Mouse (Mus musculus): Measurements from ENCODE around the gene Lyzl6. TPM values are rescaled to one million over a fixed set of nuclear protein-coding genes. Genes with fewer than 3 reads are reported as not detected.

Gene Lyzl6
- not detected in 2 replicates for polyA plus RNA-seq (2012)

DNA sequence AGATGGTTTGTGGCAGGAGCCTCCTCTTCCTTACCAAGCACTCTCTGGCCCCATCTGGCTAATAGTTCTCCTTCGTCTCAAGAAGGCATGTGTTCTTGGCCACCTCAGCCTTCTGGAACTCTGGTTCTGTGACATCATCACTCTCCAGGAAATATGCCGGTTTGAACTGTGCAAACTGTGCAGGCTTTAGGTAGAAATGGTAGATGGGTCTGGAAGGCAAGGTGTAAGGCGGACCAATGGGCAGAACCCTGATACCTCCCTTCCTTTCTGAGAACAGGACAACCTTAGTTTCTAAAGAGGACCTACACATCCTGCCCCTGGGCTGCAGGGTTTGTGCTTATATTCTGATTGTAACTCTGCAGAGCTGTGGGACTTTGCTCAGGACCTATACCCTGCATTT is at the start of gene Lyzl6:
TSS of gene Lyzl6 (minus strand) at position 101 of the 400 bp plus-strand sequence.
- no peak for TF ChIP-seq GATA1 (IDR thresholded peaks at IDR 0.05; ENCODE audit: low read length)

DNA sequence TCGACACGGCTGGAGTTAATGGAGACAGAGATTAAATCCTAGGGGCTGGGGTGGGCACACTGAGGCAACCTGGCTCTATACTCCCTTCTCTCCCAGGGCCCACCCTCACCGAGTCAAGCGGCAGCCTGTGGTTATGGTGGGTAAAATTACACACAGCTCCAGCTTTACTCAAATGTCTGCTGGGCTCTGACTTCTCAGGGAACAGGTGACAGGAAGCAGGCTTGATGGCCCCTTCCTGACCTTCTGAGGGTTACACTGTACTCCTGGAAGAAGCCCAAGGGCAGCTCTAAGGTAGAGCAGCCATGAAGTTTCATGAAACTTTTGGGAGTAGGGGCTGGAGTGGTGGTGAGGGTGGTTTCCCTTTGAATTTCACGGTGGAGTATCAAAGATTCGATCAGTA is 48.0 kb upstream of the Lyzl6 start:
- TF ChIP-seq GATA1 (IDR thresholded peaks at IDR 0.05; ENCODE audit: low read length) = no peak

DNA sequence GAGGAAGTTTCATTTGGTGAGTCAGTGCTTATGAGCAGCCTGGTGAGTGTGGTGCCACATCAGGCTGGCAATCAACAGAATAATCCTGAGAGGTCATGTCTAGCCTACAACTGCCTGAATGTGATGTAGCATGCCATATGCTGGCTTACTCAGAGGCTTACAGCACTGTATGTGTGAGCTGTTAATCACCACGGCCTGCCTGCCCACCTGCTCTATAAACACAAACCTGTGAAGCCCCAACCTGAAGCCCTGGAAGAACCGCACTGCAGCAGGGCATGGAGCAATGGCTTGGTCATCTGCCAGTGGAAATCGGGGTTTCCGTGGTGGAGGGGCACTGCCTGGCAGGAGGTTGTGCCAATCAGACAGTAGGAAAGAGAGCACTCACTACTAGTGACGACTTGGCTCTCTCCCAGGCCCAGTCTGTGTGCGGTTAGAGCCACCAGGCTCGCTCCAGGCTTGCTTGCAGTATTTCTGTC is 46.6 kb upstream of the Lyzl6 start:
- no peak for TF ChIP-seq GATA1 (IDR thresholded peaks at IDR 0.05; ENCODE audit: low read length)

DNA sequence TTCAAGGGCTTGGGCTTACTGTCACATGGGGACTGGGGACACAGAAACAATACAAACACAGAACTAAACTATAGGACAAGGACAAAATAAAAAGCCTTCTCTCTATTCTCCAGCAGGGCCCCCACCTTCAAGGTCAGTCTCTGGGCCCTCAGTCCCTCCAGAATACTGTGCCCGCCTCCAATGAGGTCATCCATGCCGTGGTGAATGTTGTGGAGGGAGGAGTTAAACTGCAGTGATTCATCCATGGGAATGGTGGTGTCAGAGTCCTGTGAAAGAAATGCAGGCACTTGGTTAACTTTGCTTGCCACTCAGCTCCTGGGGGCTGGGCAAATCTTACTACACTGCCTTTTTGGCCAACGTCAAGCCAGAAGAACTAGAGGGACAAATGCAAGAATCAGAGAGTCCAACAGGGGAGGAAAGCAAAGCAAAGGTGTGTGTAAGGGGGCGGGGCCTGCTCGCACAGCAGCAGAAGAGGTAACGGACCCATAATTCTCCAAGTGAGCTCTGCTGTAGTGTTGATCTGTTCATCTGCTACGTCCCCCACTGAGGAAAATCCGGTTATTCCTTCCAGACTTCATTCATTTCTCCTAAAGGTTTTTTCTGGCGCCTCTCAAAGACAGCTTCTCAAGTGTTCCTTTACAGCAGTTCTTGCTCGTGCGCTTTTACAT is 45.1 kb upstream of the Lyzl6 start:
- no peak for TF ChIP-seq GATA1 (IDR thresholded peaks at IDR 0.05; ENCODE audit: low read length)

DNA sequence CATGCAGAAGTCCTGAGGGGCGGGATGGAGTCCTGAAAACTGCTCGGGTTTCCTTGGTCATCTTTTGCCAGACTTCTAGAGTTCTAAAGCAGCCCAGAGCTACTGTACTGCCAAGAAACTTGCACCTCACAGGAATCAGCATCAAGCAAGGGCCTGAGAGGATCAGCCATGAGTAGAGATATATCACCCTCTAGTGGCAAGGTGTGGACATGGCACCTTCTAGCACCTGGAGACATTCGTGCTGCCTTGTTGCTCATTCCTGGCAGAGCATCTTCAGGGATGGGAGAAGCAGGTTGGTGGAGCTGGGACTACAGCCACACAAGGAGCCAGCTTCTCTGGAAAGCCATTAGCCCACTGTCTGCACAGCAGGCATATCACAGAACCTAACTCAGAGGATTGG is 36.9 kb upstream of the Lyzl6 start:
- TF ChIP-seq GATA1 (IDR thresholded peaks at IDR 0.05; ENCODE audit: low read length) = no peak

DNA sequence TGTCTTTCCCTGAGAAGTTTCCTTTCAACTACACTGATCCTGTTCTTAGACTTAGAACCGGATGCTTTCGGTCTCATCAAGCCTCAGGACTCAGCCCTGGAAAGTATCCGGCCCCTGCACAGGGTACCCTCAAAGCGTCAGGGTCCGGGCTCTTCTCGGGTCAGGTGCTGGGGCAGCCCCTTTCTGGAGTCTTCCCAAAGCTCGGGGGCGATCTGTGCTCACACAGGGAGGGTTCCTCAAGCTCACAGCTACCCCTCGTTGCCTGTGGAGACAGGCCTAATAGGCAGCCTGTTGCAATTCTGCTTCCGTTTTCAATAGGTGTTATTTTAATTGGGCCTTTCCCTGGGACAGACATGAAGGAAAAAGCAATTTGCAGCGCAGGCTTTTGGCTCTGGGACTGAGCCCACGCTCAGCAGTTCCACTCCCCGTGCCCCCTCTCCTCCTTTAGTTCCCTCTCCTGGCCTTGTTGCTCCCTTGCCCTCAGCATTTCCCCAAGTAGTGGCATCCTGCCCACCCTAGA is 28.3 kb upstream of the Lyzl6 start:
- TF ChIP-seq GATA1 (IDR thresholded peaks at IDR 0.05; ENCODE audit: low read length) = no peak

DNA sequence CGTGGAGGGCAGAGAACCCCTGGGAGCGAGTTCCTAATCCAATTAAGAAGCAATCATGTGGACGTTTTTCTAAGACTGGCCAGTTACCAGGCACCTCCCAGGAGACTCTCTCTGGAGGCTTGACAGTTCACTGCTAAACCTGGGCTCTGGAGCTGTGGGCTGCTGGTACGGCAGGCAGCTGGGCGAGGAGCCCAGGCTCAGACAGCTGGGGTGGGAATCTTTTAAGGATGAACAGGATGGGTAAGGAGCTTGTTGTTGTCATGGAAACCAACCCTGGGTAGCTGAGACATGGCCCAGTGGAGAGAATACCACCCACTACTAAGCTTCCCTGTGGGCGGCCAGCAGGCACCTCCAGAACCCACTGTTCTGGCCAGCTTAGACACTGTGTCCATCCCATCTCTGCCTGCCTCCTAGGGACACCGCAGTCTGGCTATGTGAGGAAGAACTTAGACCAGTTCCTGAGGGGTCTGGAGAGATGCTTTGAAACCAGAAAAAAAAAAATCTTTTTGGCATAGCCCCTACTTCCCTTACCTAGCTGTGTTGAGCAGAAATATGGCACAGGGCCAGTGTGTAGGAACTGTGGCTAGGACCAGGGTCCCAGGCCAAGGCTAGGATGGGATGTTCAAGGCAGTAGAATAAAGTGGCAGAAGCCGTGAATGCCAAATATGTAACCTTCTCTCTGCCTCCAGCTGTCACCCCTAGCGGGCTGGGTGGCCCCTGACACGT is 27.7 kb upstream of the Lyzl6 start:
- no peak for TF ChIP-seq GATA1 (IDR thresholded peaks at IDR 0.05; ENCODE audit: low read length)

DNA sequence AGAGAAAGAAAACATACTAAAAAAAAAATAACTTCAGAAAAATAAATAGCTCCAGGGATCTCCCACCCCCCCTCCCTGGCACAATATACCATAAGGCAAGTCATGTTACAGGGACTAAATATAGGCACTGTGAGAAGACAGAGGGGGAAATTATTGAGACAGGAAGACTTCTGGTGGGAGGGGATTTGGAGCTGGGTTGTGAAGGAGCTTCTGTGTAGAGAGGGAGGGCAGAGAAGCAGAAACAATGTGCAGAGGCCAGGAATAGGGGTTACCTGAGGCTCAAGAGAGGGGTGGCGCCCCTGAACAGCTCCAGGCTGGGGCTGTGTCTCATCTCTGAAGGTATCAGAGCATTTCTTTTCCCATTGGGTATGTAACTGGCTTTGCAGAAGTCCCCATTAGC is 27.0 kb upstream of the Lyzl6 start:
- no peak for TF ChIP-seq GATA1 (IDR thresholded peaks at IDR 0.05; ENCODE audit: low read length)

DNA sequence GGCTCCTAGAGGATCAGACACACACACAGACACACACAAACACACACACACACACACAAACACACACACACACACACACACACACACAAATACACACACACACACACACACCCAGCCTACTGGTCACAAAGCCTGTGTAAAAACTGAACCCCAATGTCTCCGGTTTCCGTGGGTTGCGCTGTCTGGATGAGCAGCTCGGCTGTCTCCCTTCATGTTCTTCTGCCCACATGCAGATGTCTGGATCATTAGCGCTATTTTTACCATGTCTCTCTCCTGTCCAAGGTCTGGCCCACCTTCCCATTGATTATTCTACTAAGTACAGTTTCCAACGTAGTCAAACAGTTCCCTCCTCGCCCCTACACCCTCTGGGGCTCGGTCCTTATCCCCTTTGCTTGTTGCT is 24.4 kb upstream of the Lyzl6 start:
- TF ChIP-seq GATA1 (IDR thresholded peaks at IDR 0.05; ENCODE audit: low read length) = no peak

DNA sequence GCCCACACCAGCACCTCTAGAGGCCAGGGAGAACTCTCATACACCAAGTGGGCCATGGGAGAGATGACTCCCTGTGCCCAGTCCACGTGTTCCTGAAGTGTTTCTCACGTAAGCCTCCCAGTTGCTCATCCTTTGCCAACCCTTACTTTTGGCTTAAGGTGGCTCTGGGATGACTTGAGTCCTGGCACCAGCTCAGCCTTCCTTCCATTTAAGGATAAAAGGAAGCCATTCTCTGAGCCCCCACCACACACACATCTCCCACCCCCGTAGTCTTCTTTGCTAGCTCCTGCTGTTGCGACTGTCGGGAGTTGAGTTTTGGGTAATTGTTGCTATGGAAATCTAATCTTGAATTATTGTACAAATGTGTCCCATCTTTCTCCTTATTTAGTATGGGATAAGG is 23.9 kb upstream of the Lyzl6 start:
- TF ChIP-seq GATA1 (IDR thresholded peaks at IDR 0.05; ENCODE audit: low read length) = no peak

DNA sequence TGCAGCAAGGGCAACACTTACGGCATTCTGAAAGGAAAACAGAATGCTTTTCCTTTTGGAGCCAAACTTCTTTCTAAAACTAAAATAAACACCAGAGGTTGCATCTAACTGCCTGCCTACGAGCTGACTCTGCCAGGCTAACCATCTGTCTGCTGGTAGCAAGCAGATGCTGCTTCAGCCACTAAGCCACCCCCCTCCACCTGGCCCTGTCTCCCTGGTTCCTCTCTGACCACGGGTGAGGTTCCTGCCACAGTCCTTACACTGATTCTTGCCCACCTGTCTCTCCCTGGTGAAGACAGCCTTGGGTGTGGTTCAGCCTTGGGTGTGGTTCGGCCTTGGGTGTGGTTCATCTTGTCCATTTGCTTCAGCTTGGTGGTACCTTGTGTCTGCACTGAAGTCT is 23.2 kb upstream of the Lyzl6 start:
- no peak for TF ChIP-seq GATA1 (IDR thresholded peaks at IDR 0.05; ENCODE audit: low read length)

DNA sequence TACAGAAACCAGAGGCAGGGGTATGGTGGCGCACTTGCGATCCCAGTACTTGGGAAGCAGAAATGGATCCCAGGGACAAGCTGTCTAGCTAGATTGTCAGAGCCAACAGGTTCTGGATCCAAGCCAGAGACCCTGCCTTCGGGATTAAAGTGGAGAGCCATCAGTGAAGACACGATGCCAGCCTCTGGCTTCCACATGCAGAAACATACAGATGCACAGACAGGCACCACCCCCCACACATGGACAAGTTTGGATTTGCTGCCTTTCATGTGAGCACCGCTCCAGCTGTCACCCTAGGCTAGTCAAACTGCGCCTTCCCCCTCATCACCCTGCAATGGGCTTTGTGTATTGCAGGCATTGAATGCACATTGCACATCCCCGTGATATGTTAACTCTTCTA is 19.5 kb upstream of the Lyzl6 start:
- TF ChIP-seq GATA1 (IDR thresholded peaks at IDR 0.05; ENCODE audit: low read length) = no peak

DNA sequence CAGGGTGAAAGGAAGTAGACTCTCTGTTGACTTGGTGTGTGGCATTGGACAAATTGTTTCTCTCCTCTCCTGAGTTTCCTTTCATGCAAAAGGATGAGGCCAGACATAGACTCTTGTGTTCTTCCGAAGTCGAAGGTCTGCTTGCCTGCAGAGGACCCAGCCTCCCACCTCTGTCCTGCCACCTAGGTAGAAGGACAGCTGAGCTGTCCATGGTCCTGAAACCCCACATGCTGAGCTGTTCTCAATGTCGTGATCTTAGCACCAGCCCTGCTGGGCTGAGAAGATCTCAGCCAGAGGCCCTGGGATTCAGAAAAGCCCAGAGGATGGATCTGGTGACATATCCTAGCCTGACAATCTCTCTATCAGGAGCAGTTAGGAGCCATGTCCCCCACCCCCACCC is 17.8 kb upstream of the Lyzl6 start:
- no peak for TF ChIP-seq GATA1 (IDR thresholded peaks at IDR 0.05; ENCODE audit: low read length)

DNA sequence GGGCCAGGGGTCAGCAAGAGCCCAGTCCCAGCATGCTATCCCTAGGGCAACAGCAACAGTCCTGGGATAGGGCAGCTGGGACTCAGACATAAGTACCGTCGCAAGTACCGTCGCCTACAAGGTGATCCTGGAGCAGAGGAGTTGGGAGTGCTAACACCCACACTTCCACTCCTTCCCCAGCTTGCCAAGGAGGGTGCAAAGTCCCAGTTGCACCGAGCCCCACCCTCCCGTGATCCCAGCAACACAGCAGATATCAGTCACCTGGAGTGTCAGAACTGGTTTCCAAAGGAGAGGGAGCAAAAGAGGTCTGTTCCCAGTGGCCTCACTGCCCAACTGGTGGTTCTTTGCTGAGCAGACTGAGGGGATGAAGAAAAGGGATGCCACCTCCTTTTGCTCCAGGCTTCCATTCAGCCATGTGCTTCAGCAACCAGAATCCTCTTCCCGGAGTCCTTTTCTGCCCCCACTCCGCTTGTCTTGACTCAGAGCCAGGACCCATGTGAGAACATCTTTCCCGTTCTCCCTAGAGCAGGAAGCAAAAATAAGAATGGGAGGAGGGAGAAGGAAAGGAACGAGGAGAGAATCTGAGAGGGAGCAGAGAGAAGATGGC is 14.8 kb upstream of the Lyzl6 start:
- no peak for TF ChIP-seq GATA1 (IDR thresholded peaks at IDR 0.05; ENCODE audit: low read length)

DNA sequence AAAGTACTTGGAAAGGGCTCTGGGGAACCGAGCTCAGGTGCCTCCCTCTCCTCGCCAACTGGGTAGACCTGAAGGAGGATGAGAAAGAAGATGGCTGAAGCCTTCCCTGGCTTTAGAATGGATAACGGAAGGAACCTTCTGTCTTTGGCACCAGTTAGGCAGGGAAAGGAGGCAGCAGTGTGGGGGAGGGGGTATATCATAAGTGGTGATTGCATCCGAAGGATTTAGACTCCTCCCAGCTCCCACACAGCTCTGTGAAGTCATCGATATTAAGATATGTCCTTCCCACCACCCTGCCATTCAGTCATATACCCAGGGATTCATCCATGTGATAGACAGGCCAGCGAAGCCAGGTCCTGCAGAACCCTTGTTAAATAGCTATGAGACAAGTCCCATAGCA is 12.7 kb upstream of the Lyzl6 start:
- no peak for TF ChIP-seq GATA1 (IDR thresholded peaks at IDR 0.05; ENCODE audit: low read length)

DNA sequence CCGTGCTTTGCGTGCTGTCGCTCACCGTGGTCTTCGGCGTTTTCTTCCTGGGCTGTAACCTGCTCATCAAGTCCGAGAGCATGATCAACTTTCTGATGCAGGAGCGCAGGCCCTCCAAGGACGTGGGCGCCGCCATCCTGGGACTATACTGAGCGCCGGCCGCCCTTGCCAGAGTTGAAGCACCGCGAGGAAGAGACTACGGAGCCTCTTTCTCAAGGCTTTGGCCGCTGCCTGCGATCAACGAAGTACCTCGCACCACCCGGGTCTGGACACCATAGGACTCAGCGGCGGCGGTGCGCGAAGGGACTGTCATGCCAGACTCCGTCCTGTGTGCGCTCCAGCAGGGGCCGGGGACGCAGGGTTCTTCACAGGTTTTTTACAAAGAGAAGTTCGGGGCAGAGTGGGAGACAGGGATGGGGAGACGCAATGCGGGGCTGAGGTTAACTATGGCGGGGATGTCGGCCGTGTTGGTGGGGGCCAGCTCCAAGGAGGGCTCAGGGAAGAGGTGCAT is 11.3 kb upstream of the Lyzl6 start:
- no peak for TF ChIP-seq GATA1 (IDR thresholded peaks at IDR 0.05; ENCODE audit: low read length)

Data from G1E-ER4 (cell line).